Mouse (Mus musculus) erythroblast, embryonic 14.5 days (primary cell): Measurements from ENCODE around the gene Cux1.

Experiments used
- GATA1 ChIP-seq: IDR thresholded peaks from 2 replicates; pipeline ENCODE4 v1.6.1; 2012; ENCODE audit warnings: low read length, inconsistent platforms, mixed read lengths
- TAL1 ChIP-seq: IDR thresholded peaks from 3 replicates; pipeline ENCODE4 v1.6.1; 2012; ENCODE audit warnings: low read length, inconsistent platforms, mixed read lengths

DNA sequence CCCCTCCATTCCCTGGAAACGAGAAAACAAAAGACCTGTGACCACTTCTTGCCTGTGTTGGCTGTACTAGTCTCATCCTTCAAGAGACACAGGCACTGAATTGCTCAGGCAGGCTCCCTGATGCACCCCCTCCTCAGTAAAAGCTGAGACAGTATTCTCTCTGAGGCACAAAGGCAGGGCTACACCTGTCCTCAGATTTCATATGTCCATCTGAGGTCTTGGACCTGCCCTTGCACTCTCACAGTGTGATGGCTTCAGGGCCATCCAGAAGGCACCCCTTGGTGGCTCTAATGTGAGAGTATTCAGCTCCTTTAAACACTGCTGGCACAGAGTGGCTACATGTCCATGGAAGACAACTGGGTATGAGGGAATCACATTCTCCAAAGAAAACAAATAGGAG, 32.1 kb downstream of the Cux1 start:
- no peak for TF ChIP-seq TAL1
- no peak for TF ChIP-seq GATA1
